Mouse (Mus musculus) spleen, postnatal 10 days (tissue): Measurements from ENCODE around the gene Fndc7.

Experiments
- DNase-seq, 2 experiments: peaks; one replicate each; pipeline ENCODE4 v3.0.0; 2021 to 2022; ENCODE audit warnings: low spot score in 2 of 2

Fndc7 gene

GRCm38 (mm10) chr3:108889908-108890307, at the start of gene Fndc7:
TSS of gene Fndc7 (minus strand) at chr3:108890008.
- DNase-seq: no peak

GRCm38 (mm10) chr3:108939573-108939972, 49.8 kb upstream of the Fndc7 start, which contains the start of gene Henmt1:
TSS of gene Henmt1 (plus strand) at chr3:108939873.
- no peak for DNase-seq

GRCm38 (mm10) chr3:108938691-108939090, 48.9 kb upstream of the Fndc7 start:
- no peak for DNase-seq

- no peak for DNase-seq
Measured at GRCm38 (mm10) chr3:108933557-108933956, 43.7 kb upstream of the Fndc7 start.

- no peak for DNase-seq
Measured at GRCm38 (mm10) chr3:108926308-108926707, 36.5 kb upstream of the Fndc7 start.

- no peak for DNase-seq
Measured at GRCm38 (mm10) chr3:108925677-108926076, 35.9 kb upstream of the Fndc7 start.

GRCm38 (mm10) chr3:108921822-108922221, 32.0 kb upstream of the Fndc7 start:
- no peak for DNase-seq

- DNase-seq: no peak
Measured at GRCm38 (mm10) chr3:108920442-108921070, 30.7 kb upstream of the Fndc7 start.

GRCm38 (mm10) chr3:108918852-108919251, 29.0 kb upstream of the Fndc7 start:
- no peak for DNase-seq

- DNase-seq: no peak
Measured at GRCm38 (mm10) chr3:108917986-108918385, 28.2 kb upstream of the Fndc7 start.

GRCm38 (mm10) chr3:108916857-108917256, 27.0 kb upstream of the Fndc7 start:
- no peak for DNase-seq

GRCm38 (mm10) chr3:108915999-108916398, 26.2 kb upstream of the Fndc7 start:
- DNase-seq: no peak

GRCm38 (mm10) chr3:108911548-108912413, 22.0 kb upstream of the Fndc7 start, which contains the start of gene Prpf38b:
TSS of gene Prpf38b (minus strand) at chr3:108911727.
- DNase-seq: peak; percentile 85 to 96

GRCm38 (mm10) chr3:108911081-108911547, 21.3 kb upstream of the Fndc7 start:
- peak; percentile 75 to 80 for DNase-seq

GRCm38 (mm10) chr3:108910303-108911080, 20.7 kb upstream of the Fndc7 start:
- DNase-seq: peak; percentile 33 to 50

GRCm38 (mm10) chr3:108902934-108903333, 13.1 kb upstream of the Fndc7 start:
- DNase-seq: no peak

GRCm38 (mm10) chr3:108902038-108902437, 12.2 kb upstream of the Fndc7 start:
- peak in 1 of 2 experiments; percentile 33 for DNase-seq

GRCm38 (mm10) chr3:108900681-108901080, 10.9 kb upstream of the Fndc7 start:
- no peak for DNase-seq

- DNase-seq: peak in 1 of 2 experiments; percentile 47
Measured at GRCm38 (mm10) chr3:108900147-108900546, 10.3 kb upstream of the Fndc7 start.

GRCm38 (mm10) chr3:108898640-108899039, 8.8 kb upstream of the Fndc7 start:
- no peak for DNase-seq

GRCm38 (mm10) chr3:108892914-108893313, 3.1 kb upstream of the Fndc7 start:
- DNase-seq: no peak

- DNase-seq: no peak
Measured at GRCm38 (mm10) chr3:108892080-108892479, 2.3 kb upstream of the Fndc7 start.
